Mouse (Mus musculus) heart, embryonic 15.5 days (tissue): ENCODE measurements around the gene Ccdc14. TPM values are rescaled to one million over a fixed set of nuclear protein-coding genes. Genes with fewer than 3 reads are reported as not detected.
"Not testable (repeated sequence)": the region's sequence is repeated elsewhere in the genome, so short reads cannot be mapped to it uniquely, and the experiment has no call there.

Source experiments
- ATAC-seq: fragments of 200-750 bp; cut with Nextera tagmentation; replicated peaks from 2 replicates; pipeline ENCODE4 v1.8.0; 2017; ENCODE audit warnings: low read depth, moderate TSS enrichment; ENCODE audit not compliant: insufficient number of reproducible peaks, insufficient read depth, low FRiP score
- H3K27ac ChIP-seq: fragments of 300-500 bp; sonication (generic); 2 replicates; pipeline ENCODE4 v1.5.1; 2015; ENCODE audit warnings: mild to moderate bottlenecking, inconsistent platforms
- H3K27me3 ChIP-seq: fragments of 300-500 bp; sonication (generic); 2 replicates; pipeline ENCODE4 v1.6.1; 2015; ENCODE audit warnings: inconsistent platforms
- H3K36me3 ChIP-seq: fragments of 300-500 bp; sonication (generic); 2 replicates; pipeline ENCODE4 v1.6.1; 2015; ENCODE audit warnings: mild to moderate bottlenecking, inconsistent platforms
- H3K4me1 ChIP-seq: fragments of 300-500 bp; sonication (generic); replicated peaks from 2 replicates; pipeline ENCODE4 v1.6.1; 2015; ENCODE audit warnings: inconsistent platforms
- H3K4me2 ChIP-seq: fragments of 300-500 bp; sonication (generic); 2 replicates; pipeline ENCODE4 v1.6.1; 2015; ENCODE audit warnings: inconsistent platforms, mild to moderate bottlenecking, moderate library complexity
- H3K4me3 ChIP-seq: fragments of 300-500 bp; sonication (generic); 2 replicates; pipeline ENCODE4 v1.5.1; 2015; ENCODE audit warnings: mild to moderate bottlenecking, inconsistent platforms
- H3K9ac ChIP-seq: fragments of 300-500 bp; sonication (generic); 2 replicates; pipeline ENCODE4 v1.6.1; 2015; ENCODE audit warnings: mild to moderate bottlenecking, inconsistent platforms
- H3K9me3 ChIP-seq: fragments of 300-500 bp; sonication (generic); replicated peaks from 2 replicates; pipeline ENCODE4 v1.6.1; 2016; ENCODE audit warnings: inconsistent platforms
- WGBS: fragments of 180-500 bp; shearing (Covaris S2); methylation state at CpG from one replicate; pipeline ENCODE4 v1.1.7; 2015; ENCODE audit warnings: mixed read lengths; 5-methylcytosine and 5-hydroxymethylcytosine counted together
- polyA plus RNA-seq: library from polyadenylated mRNA; unstranded; fragments of >200 nt; fragmentation: Nextera tagmentation; extraction: Ambion mirVana; gene quantifications from 2 replicates; pipeline ENCODE4 v1.2.1, GENCODE M21; 2015

Gene Ccdc14
- polyA plus RNA-seq, 1 experiment from 2014 or later: 4.0 TPM

DNA sequence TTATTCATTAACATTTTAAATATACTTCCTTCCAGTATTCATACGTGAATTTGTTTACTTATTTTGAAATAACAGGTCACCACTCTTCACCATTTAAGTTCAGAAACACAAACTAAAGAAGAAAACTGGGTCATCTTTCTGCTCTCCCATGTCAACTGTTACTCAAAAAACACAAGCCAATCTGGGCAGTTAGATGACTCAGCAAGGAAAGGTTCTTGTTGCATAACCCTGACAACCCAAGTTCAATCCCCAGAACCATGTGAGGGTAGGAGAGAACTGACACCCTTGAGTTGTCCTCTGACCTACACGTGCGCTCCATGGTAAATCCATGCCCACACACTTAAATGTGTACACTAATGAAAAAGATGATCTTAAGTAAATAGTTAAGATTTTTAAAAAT, 34.7 kb downstream of the Ccdc14 start:
- no peak for ATAC-seq
- WGBS: 92% methylated on average over 3 of the region's 3 CpGs
- no peak overlapping the region for H3K9ac ChIP-seq

DNA sequence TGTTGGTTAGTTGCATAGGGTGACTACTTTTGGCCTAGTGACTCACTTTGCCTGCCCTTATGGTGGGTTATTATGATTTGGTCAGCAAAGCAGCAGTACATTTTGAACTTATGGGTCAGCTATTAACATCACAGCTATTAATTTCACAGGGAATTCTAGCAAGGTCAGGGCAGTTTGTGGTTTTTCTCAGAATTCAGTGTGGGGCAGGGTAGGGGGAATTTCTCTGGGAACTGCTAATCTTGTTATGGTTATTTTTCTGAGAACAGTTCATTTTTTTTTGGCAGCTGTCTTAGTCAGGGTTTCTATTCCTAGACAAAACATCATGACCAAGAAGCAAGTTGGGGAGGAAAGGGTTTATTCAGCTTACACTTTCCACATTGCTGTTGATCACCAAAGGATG, 38.2 kb downstream of the Ccdc14 start:
- H3K27me3 ChIP-seq, H3K4me2 ChIP-seq, H3K9me3 ChIP-seq, H3K27ac ChIP-seq, H3K4me3 ChIP-seq, H3K4me1 ChIP-seq, ATAC-seq, H3K36me3 ChIP-seq, H3K9ac ChIP-seq: not testable (repeated sequence)

More for the DNA sequence above, 34.7 kb downstream of the Ccdc14 start:
- no peak overlapping the region for H3K27ac ChIP-seq
- no peak overlapping the region for H3K4me3 ChIP-seq
- H3K9me3 ChIP-seq: no peaks in the 10 kb centered on the region; the same call in 1 of the 2 replicates
- H3K27me3 ChIP-seq: no peaks in the 10 kb centered on the region
- peaks cover 17% of the 10 kb centered on the region for H3K36me3 ChIP-seq
- no peaks in the 10 kb centered on the region for H3K4me1 ChIP-seq
- no peak overlapping the region for H3K4me2 ChIP-seq

DNA sequence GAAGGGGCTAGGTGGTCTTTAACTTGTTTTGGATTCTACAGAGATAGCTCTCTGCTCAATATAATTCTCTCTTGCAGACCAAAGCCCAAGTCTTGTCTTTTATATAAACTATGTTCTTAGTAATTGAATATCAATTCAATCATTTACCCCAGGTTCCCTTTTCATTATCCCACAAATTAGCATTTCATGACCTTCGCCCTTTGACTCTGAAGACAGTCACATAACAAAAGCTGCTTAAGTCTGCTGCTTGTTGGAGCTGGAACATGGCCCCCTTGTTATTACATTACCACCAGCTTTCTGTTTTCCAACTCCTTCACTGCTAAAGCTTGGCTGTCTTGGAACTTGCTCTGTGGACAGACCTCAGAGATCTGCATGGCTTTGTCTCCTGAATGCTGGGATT, 39.0 kb downstream of the Ccdc14 start:
- WGBS: 91% methylated on average over 1 of the region's 1 CpGs
- H3K9me3 ChIP-seq: no peaks in the 10 kb centered on the region; the same call in 1 of the 2 replicates
- no peak overlapping the region for H3K9ac ChIP-seq
- H3K4me3 ChIP-seq: no peak overlapping the region
- ATAC-seq: no peak
- no peaks in the 10 kb centered on the region for H3K4me1 ChIP-seq
- H3K4me2 ChIP-seq: no peak overlapping the region
- no peak overlapping the region for H3K27ac ChIP-seq
- peaks cover 4% of the 10 kb centered on the region; the same call in 1 of the 2 replicates for H3K36me3 ChIP-seq
- no peaks in the 10 kb centered on the region for H3K27me3 ChIP-seq

DNA sequence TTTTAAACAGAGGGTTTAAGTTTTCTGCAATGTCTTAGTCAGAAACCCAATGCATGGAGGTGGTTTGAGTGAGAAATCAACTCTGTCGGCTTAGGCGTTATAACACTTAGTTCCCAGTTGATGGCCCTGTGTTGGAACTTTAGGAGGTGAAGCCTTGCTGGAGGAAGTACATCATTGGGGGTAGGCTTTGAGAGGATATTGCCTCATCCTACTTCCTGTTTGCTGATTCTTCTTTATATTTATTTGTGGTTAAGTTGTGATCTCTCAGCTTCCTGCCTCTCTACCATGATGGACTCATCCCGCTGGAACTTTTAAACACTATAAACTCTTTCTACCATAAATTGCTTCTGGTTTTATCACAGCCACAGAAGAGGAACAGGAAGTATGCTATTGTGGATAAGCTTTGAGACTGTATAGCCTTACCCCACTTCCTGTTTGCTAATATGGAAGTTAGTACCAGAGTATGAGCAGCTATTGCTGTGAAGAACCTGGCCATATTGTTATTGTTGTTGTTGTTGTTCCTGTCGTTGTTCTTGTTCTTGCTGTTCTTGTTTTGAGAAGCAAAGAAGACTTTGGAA, 48.3 kb downstream of the Ccdc14 start:
- no peak overlapping the region for H3K4me3 ChIP-seq
- no peak overlapping the region for H3K27ac ChIP-seq
- no peak overlapping the region for H3K4me2 ChIP-seq
- H3K9me3 ChIP-seq: no peaks in the 10 kb centered on the region
- H3K36me3 ChIP-seq: no peaks in the 10 kb centered on the region
- WGBS: 83% methylated on average over 4 of the region's 4 CpGs
- no peaks in the 10 kb centered on the region for H3K27me3 ChIP-seq
- H3K4me1 ChIP-seq: no peaks in the 10 kb centered on the region
- no peak for ATAC-seq
- H3K9ac ChIP-seq: no peak overlapping the region

DNA sequence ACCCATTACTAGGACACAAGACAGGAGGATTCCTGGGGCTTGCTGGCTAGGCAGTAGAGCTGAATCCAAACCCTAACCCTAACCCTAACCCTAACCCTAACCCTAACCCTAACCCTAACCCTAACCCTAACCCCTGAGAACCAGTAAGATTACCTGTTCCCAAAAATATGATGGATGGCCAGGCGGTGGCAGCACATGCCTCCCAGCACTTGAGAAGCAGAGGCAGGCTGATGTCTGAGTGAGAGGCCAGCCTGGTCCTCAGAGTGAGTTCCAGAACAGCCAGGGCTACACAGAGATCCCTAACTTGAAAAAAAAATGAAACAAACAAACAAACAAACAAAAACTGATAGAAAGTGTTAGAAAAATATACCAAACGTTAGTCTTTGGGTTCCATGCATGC, 52.5 kb downstream of the Ccdc14 start:
- ATAC-seq: no peak
- Histone ChIP-seq H3K27ac (no peak overlapping the region), H3K4me1 (peaks cover 9% of the 10 kb centered on the region), H3K4me3 (no peak overlapping the region), H3K36me3 (no peaks in the 10 kb centered on the region), H3K9ac (no peak overlapping the region), H3K4me2 (no peak overlapping the region), H3K9me3 (no peaks in the 10 kb centered on the region), H3K27me3 (peaks cover 18% of the 10 kb centered on the region)
- 38% methylated on average over 2 of the region's 2 CpGs for WGBS

DNA sequence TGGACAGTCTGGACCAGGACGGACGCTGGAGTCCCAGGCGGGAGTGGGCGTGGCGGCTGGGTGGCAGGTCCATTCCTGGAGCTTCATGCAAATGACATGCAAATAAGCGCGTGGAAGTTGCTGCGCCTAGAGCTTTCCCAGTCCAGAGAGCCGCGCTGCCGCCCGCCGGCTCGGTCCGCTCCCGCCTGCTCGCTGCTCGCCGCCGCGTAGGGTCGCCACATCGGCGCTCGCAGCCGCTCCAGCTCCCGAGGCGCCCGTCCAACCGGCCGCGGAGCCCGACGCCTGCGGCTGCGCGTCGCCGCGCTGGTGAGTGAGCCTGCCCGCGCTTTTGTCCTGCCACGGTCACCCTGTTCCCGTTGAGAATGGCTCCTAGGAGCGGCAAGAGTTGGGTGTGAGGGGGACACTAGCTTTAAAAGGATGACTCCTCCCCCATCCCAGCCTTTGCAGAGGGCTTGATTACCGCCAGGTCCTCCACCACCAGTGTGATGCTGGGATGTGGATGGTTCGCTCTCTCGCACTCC, 54.7 kb downstream of the Ccdc14 start, which contains the start of gene Mylk:
Gene Mylk (plus strand): TSS at position 146 of the 521 bp plus-strand sequence.
- under 1% methylated on average over 48 of the region's 48 CpGs for whole genome bisulfite sequencing

DNA sequence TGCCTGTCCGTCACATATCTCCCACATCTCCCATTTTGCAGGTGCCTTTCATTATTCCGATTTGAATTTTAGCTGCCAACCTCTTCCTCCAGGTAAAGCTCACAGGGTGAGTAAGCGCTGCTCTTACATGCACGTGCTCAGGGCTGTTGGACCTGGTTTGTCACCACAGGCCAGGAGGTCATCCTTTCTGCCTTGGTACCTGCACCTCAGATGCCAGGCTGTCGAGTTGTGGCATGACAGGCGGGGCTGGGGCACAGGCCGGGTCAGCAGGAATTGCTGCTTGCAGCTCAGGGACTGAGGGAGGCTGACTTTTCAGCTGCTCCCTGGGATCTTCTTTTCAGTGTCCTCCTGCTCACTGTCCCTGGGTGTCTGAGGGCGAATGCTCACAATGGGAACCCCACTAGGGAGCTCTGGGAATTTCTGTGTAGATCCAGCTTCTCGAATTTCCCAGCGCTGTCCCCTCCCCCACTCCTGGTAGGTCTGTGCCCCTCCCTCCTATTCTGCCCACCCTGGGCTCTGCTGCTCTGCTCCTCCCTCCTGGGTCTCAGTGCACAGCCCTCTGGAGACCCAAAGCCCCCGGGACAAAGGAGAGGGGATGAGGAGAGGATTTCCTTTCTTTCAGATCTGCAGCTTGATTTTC, 57.8 kb downstream of the Ccdc14 start:
- no peak overlapping the region for H3K4me3 ChIP-seq
- peaks cover 9% of the 10 kb centered on the region for H3K4me1 ChIP-seq
- H3K27me3 ChIP-seq: peaks cover 18% of the 10 kb centered on the region
- 34% methylated on average over 11 of the region's 11 CpGs for WGBS
- H3K9ac ChIP-seq: no peak overlapping the region
- no peaks in the 10 kb centered on the region for H3K36me3 ChIP-seq
- no peak for ATAC-seq
- no peaks in the 10 kb centered on the region for H3K9me3 ChIP-seq
- no peak overlapping the region for H3K27ac ChIP-seq
- no peak overlapping the region for H3K4me2 ChIP-seq

More for the DNA sequence above, 54.7 kb downstream of the Ccdc14 start, which contains the start of gene Mylk:
- Histone ChIP-seq H3K27ac (0 out of 2 replicates have a peak within 1 kb of the TSS, but pooled peaks have one; percentile 33), H3K4me3 (peak within 1 kb of the TSS; percentile 52), H3K27me3 (peaks cover 18% of the 10 kb centered on the region), H3K4me2 (peak within 1 kb of the TSS; percentile 96), H3K36me3 (no peaks in the 10 kb centered on the region), H3K9me3 (no peaks in the 10 kb centered on the region), H3K9ac (peak within 1 kb of the TSS; percentile 59), H3K4me1 (peaks cover 9% of the 10 kb centered on the region)
- ATAC-seq: peak; percentile 92

DNA sequence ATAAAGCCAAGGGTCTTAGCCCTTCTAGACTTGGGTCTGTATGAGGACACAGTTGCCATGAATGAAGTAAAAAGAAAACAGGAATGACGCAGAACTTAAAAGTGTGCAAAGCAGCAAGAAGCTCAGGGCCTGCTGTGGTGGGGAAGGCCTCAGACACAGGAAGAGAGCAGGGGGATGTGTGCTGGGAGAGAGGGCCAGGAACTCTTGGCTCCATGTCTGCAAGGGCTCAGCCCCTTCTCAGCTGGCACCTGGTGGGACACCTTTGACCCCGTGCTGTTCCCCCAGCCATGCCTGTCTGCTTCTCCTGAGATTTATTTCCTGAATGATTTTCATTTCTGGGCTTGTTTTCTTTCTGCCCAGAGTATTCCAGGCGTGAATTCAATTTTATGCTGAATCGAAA, 59.1 kb downstream of the Ccdc14 start:
- no peak overlapping the region for H3K4me3 ChIP-seq
- peaks cover 18% of the 10 kb centered on the region for H3K27me3 ChIP-seq
- peaks cover 9% of the 10 kb centered on the region for H3K4me1 ChIP-seq
- ATAC-seq: no peak
- no peaks in the 10 kb centered on the region for H3K36me3 ChIP-seq
- no peaks in the 10 kb centered on the region for H3K9me3 ChIP-seq
- 85% methylated on average over 4 of the region's 4 CpGs for WGBS
- H3K4me2 ChIP-seq: no peak overlapping the region
- no peak overlapping the region for H3K9ac ChIP-seq
- H3K27ac ChIP-seq: no peak overlapping the region

DNA sequence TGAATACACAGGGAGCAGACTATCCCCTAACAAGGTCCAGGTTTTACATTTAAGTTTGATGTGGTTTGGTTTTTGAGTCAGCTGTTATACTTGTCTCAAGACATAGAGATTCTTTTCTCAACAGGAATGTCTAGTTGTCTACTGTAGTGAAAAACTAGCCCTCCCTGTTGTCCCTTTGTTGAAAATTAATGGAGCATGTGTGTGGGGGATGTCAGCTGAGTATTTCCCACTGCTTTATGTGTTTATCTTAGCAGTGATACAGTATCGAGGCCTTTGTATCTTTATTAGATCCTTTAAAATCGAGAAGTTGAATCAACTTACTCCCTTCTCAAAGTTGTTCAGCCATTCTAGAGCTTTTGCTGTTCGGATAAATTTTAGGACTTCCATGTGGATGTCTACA, 61.6 kb downstream of the Ccdc14 start:
- Histone ChIP-seq H3K4me3 (no peak overlapping the region), H3K27me3 (0 out of 2 replicates have a peak, but pooled peaks cover 2% of the 10 kb centered on the region), H3K4me2 (no peak overlapping the region), H3K36me3 (no peaks in the 10 kb centered on the region), H3K9ac (no peak overlapping the region), H3K4me1 (no peaks in the 10 kb centered on the region), H3K9me3 (no peaks in the 10 kb centered on the region), H3K27ac (no peak overlapping the region)
- 66% methylated on average over 3 of the region's 3 CpGs for WGBS
- ATAC-seq: no peak

DNA sequence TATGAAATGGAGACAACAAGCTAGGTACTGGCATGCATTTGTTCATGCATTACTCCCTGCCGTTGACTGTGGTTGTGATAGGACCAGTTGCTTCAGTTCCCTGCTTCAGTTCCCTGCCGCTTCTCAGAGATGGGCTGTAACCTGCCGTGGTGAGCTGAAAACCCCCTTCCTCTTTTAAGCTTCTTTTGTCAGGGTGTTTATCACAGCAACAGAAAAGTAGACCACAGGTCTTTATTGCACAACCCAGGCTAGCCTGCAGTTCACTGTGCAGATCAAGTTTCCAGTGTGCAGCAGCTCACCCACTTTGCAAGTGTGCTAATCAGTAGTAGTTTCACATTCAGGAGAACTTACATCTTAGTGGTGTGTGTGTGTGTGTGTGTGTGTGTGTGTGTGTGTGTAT, 62.6 kb downstream of the Ccdc14 start:
- Histone ChIP-seq H3K36me3 (no peaks in the 10 kb centered on the region), H3K27me3 (no peaks in the 10 kb centered on the region), H3K4me3 (no peak overlapping the region), H3K4me1 (no peaks in the 10 kb centered on the region), H3K27ac (no peak overlapping the region), H3K4me2 (no peak overlapping the region), H3K9me3 (no peaks in the 10 kb centered on the region), H3K9ac (no peak overlapping the region)
- WGBS: 82% methylated on average over 3 of the region's 3 CpGs
- no peak for ATAC-seq

DNA sequence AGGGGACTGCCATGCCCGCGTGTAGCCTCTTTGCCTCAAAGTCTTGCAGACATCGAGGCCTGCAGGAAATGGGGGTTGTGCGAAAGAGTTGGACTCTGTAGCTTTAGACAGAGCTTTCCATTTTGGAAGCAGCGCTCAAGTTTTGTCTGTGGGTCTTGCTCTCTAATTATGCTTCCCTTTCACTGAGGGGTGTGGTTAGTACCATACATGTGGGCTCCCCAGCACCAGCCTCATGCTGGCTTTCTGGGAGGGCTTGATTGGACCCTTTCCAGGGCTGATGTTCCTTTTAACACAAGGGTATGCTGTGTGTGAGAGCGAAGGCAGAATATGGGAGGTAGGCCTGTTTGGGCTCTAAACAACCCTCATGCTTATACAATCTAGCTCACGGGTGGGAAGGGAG, 66.6 kb downstream of the Ccdc14 start:
- WGBS: 75% methylated on average over 7 of the region's 7 CpGs
- Histone ChIP-seq H3K4me1 (no peaks in the 10 kb centered on the region), H3K27me3 (no peaks in the 10 kb centered on the region), H3K4me3 (no peak overlapping the region), H3K4me2 (no peak overlapping the region), H3K9ac (no peak overlapping the region), H3K27ac (no peak overlapping the region), H3K9me3 (no peaks in the 10 kb centered on the region), H3K36me3 (no peaks in the 10 kb centered on the region)
- no peak for ATAC-seq

DNA sequence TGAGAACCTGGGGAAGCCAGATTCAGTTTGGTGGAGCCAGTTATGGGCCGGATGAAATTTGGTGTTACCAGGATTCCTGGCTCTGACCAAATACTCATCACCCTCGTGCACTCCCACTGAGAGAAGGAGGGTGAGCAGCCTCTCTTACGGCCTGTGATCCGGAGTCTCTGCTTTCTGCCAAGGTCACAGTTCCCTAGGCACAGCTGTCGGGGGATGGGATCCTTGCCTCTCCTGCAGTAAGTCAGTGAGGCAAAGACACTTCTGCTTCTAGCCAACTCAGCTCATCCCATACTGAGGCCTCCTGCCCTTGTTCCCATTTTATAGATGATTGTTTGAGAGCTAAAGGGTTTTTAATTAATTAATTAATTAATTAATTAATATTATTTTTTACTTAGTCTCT, 67.8 kb downstream of the Ccdc14 start:
- H3K27me3 ChIP-seq: no peaks in the 10 kb centered on the region
- ATAC-seq: no peak
- H3K4me2 ChIP-seq: no peak overlapping the region
- H3K4me1 ChIP-seq: no peaks in the 10 kb centered on the region
- no peak overlapping the region for H3K4me3 ChIP-seq
- no peak overlapping the region for H3K27ac ChIP-seq
- 64% methylated on average over 5 of the region's 5 CpGs for WGBS
- no peaks in the 10 kb centered on the region for H3K36me3 ChIP-seq
- H3K9ac ChIP-seq: no peak overlapping the region
- H3K9me3 ChIP-seq: no peaks in the 10 kb centered on the region
